Mouse (Mus musculus): ENCODE measurements around the gene Sgf29. TPM values are rescaled to one million over a fixed set of nuclear protein-coding genes. Genes with fewer than 3 reads are reported as not detected.

The Sgf29 gene
- total RNA-seq, 2 experiments from 2014 or later, result 30.0 to 34.1 TPM

- Histone ChIP-seq H3K4me3 (peak overlapping the region; percentile 32), H3K27ac (peak overlapping the region; percentile 81)
- intact Hi-C loops (cut with DNase I), result no loop called here
- no peak for TF ChIP-seq CTCF (IDR thresholded peaks at IDR 0.05)
- no peak for DNase-seq
Observed at GRCm38 (mm10) chr7:126645708-126646107, 3.4 kb upstream of the Sgf29 start.

- DNase-seq, result no peak
- H3K4me3 ChIP-seq, result peak overlapping the region; percentile 91
- TF ChIP-seq CTCF (IDR thresholded peaks at IDR 0.05), result peak; percentile 39; the same call in 1 of the 2 replicates
- intact Hi-C loops (cut with DNase I), result no loop called here
- H3K27ac ChIP-seq, result peak overlapping the region; percentile 97
Observed at GRCm38 (mm10) chr7:126648486-126648885, 623 bp upstream of the Sgf29 start.

GRCm38 (mm10) chr7:126650852-126651251, 1.7 kb downstream of the Sgf29 start:
- no peak for DNase-seq
- Histone ChIP-seq H3K4me3 (no peak overlapping the region), H3K27ac (no peak overlapping the region)
- intact Hi-C loops (cut with DNase I), result no loop called here
- no peak for TF ChIP-seq CTCF (IDR thresholded peaks at IDR 0.05)

- no peak for DNase-seq
- H3K4me3 ChIP-seq, result no peak overlapping the region
- H3K27ac ChIP-seq, result no peak overlapping the region
- no peak for TF ChIP-seq CTCF (IDR thresholded peaks at IDR 0.05)
- intact Hi-C loops (cut with DNase I), result no loop called here
Observed at GRCm38 (mm10) chr7:126653991-126654390, 4.9 kb downstream of the Sgf29 start.

GRCm38 (mm10) chr7:126655695-126656094, 6.6 kb downstream of the Sgf29 start:
- Histone ChIP-seq H3K4me3 (no peak overlapping the region), H3K27ac (peak overlapping the region; percentile 24; the same call in 1 of the 2 replicates)
- DNase-seq, result no peak
- intact Hi-C loops (cut with DNase I), result no loop called here
- TF ChIP-seq CTCF (IDR thresholded peaks at IDR 0.05), result no peak

- TF ChIP-seq CTCF (IDR thresholded peaks at IDR 0.05), result no peak
- intact Hi-C loops (cut with DNase I), result no loop called here
- no peak for DNase-seq
- H3K27ac ChIP-seq, result no peak overlapping the region
- no peak overlapping the region for H3K4me3 ChIP-seq
Observed at GRCm38 (mm10) chr7:126657522-126657921, 8.4 kb downstream of the Sgf29 start.

GRCm38 (mm10) chr7:126659771-126660170, 10.7 kb downstream of the Sgf29 start:
- no peak for DNase-seq
- intact Hi-C loops (cut with DNase I), result no loop called here
- TF ChIP-seq CTCF (IDR thresholded peaks at IDR 0.05), result no peak
- H3K27ac ChIP-seq, result no peak overlapping the region
- no peak overlapping the region for H3K4me3 ChIP-seq

GRCm38 (mm10) chr7:126663646-126664045, 14.5 kb downstream of the Sgf29 start:
- H3K27ac ChIP-seq, result peak overlapping the region; percentile 57

GRCm38 (mm10) chr7:126665269-126665668, 16.2 kb downstream of the Sgf29 start:
- peak; percentile 57 for DNase-seq
- peak overlapping the region; percentile 57; the same call in 1 of the 2 replicates for H3K27ac ChIP-seq
- peak; percentile 59 for TF ChIP-seq CTCF (IDR thresholded peaks at IDR 0.05)
- H3K4me3 ChIP-seq, result no peak overlapping the region
- intact Hi-C loops (cut with DNase I), result no loop called here

More at GRCm38 (mm10) chr7:126663646-126664045, 14.5 kb downstream of the Sgf29 start:
- intact Hi-C loops (cut with DNase I), result no loop called here
- H3K4me3 ChIP-seq, result no peak overlapping the region
- no peak for DNase-seq
- TF ChIP-seq CTCF (IDR thresholded peaks at IDR 0.05), result no peak

- no peak overlapping the region for H3K4me3 ChIP-seq
- peak overlapping the region; percentile 67 for H3K27ac ChIP-seq
- intact Hi-C loops (cut with DNase I), result no loop called here
- no peak for TF ChIP-seq CTCF (IDR thresholded peaks at IDR 0.05)
- DNase-seq, result no peak
Observed at GRCm38 (mm10) chr7:126667495-126668090, 18.5 kb downstream of the Sgf29 start.

GRCm38 (mm10) chr7:126668452-126668851, 19.3 kb downstream of the Sgf29 start:
- Histone ChIP-seq H3K4me3 (no peak overlapping the region), H3K27ac (peak overlapping the region; percentile 67)
- no peak for TF ChIP-seq CTCF (IDR thresholded peaks at IDR 0.05)
- DNase-seq, result no peak
- intact Hi-C loops (cut with DNase I), result no loop called here

- no peak overlapping the region for H3K27ac ChIP-seq
- intact Hi-C loops (cut with DNase I), result no loop called here
- DNase-seq, result no peak
- TF ChIP-seq CTCF (IDR thresholded peaks at IDR 0.05), result no peak
- H3K4me3 ChIP-seq, result no peak overlapping the region
Observed at GRCm38 (mm10) chr7:126670152-126670551, 21.0 kb downstream of the Sgf29 start.

- no peak for DNase-seq
- Histone ChIP-seq H3K27ac (no peak overlapping the region), H3K4me3 (no peak overlapping the region)
- intact Hi-C loops (cut with DNase I), result no loop called here
- no peak for TF ChIP-seq CTCF (IDR thresholded peaks at IDR 0.05)
Observed at GRCm38 (mm10) chr7:126672111-126672510, 23.0 kb downstream of the Sgf29 start.

- intact Hi-C loops (cut with DNase I), result no loop called here
- Histone ChIP-seq H3K27ac (peak overlapping the region; percentile 90), H3K4me3 (peak overlapping the region; percentile 68)
- TF ChIP-seq CTCF (IDR thresholded peaks at IDR 0.05), result no peak
- no peak for DNase-seq
Observed at GRCm38 (mm10) chr7:126675104-126675503, 26.0 kb downstream of the Sgf29 start.
